Mouse (Mus musculus): ENCODE data around the gene Pdgfb. TPM values are rescaled to one million over a fixed set of nuclear protein-coding genes. Genes with fewer than 3 reads are reported as not detected.

Gene Pdgfb
- total and polyA plus RNA-seq, 3 experiments: not detected

DNA sequence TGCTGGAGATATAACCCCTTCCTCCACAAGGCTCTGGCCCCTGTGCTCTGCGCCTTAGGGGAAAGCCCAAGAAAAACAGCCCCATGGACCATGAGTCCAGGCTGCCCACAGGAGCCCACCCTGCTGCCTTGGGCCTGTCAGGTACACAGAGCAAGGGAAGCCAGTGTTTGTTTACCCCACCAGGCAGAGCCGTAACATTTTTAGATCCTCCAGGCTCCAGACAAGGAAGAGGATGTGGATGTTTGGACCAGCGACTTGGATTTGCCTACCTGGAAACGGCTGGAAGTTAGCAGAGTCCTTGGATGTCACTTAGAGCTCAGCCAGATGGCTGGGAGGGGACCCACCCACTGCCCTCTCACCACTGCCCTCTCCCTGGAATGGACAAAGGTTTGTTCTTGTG is 4.8 kb upstream of the Pdgfb start:
- no peak for DNase-seq (ENCODE audit: extremely low read depth)
- in situ Hi-C loops (cut with MboI; ENCODE audit: low pct_ligation_motif_present, low pct_unique_long_range_greater_than_20kb, low sequenced_read_pairs): loop anchor here (5.0 kb wide), 1 partner anchor 43 kb away; no protein-coding TSS in a partner anchor
- no peak overlapping the region for H3K4me3 ChIP-seq (replicated peaks in 1 of 3; ENCODE audit: low read depth in 2 of 3, low read length in 2 of 3, poor library complexity in 1 of 3)
- H3K79me2 ChIP-seq (replicated peaks; ENCODE audit: control insufficient read depth, extremely low read depth, insufficient read depth, poor library complexity, severe bottlenecking): no peaks in the 10 kb centered on the region
- no peak overlapping the region for H3K4me2 ChIP-seq (ENCODE audit: insufficient read depth, low read depth, poor library complexity, severe bottlenecking)
- no peaks in the 10 kb centered on the region for H3K9me3 ChIP-seq (replicated peaks; ENCODE audit: low read length)
- no peak overlapping the region for H3K9ac ChIP-seq (ENCODE audit: insufficient read depth, low read depth)
- H3K27me3 ChIP-seq (replicated peaks): peaks cover 26% of the 10 kb centered on the region
- dilution Hi-C loops (cut with MboI; ENCODE audit: extremely low pct_ligation_motif_present, extremely low pct_unique_long_range_greater_than_20kb, low sequenced_read_pairs): no loop called here
- peaks cover 6 to 9% of the 10 kb centered on the region in 2 experiments for H3K4me1 ChIP-seq (ENCODE audit: control insufficient read depth in 1 of 2, insufficient read depth in 2 of 2)
- no peaks in the 10 kb centered on the region for H3K36me3 ChIP-seq (replicated peaks in 1 of 2; ENCODE audit: control insufficient read depth in 1 of 2, insufficient read depth in 1 of 2, low read length in 1 of 2)
- TF ChIP-seq TCF12 (IDR thresholded peaks at IDR 0.05; ENCODE audit: low read depth, low read length): no peak
- no peak for TF ChIP-seq RAD21 (IDR thresholded peaks at IDR 0.05; ENCODE audit: low read depth, low read length)
- no peak for TF ChIP-seq RCOR1 (conservative IDR thresholded peaks at IDR 0.05; ENCODE audit: low read depth, low read length)
- H3K27ac ChIP-seq (ENCODE audit: insufficient read depth, low read depth): no peak overlapping the region

DNA sequence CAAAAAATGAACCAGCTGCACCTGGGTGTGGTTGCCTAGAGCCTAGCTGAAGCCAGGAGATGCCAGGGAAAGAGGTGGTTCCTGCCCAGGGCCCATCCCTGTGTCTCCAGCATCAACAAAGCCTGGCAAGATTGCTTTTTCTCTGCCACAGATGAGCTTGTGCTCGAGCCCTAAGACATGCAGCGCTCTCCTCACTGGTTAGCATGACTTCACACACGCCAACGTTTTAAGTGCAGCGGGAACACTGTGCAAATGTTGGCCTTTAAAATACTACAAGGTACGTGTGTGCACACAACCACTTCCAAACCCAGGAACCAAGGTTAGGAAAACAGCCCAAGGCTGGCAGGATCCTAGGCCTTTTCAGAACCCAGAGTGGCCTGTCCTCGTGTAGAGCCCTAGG is 4.4 kb upstream of the Pdgfb start:
- H3K9ac ChIP-seq (ENCODE audit: insufficient read depth, low read depth): no peak overlapping the region
- no peak overlapping the region for H3K27ac ChIP-seq (ENCODE audit: insufficient read depth, low read depth)
- TF ChIP-seq SIN3A (IDR thresholded peaks at IDR 0.05; ENCODE audit: low read length): no peak
- TF ChIP-seq MAZ (IDR thresholded peaks at IDR 0.05; ENCODE audit: low read depth, low read length): no peak
- no peak for TF ChIP-seq NRF1 (IDR thresholded peaks at IDR 0.05; ENCODE audit: low read depth, low read length)
- TF ChIP-seq CHD2 (IDR thresholded peaks at IDR 0.05; ENCODE audit: low read length): no peak
- TF ChIP-seq NELFE (IDR thresholded peaks at IDR 0.05; ENCODE audit: low read depth, low read length): no peak
- TF ChIP-seq USF2 (conservative IDR thresholded peaks at IDR 0.05; ENCODE audit: low read depth, low read length): no peak
- TF ChIP-seq ZKSCAN1 (IDR thresholded peaks at IDR 0.05; ENCODE audit: borderline replicate concordance, low read depth, low read length): no peak
- TF ChIP-seq MEF2A (IDR thresholded peaks at IDR 0.05; ENCODE audit: borderline replicate concordance, low read depth, low read length): no peak
- TF ChIP-seq MYC (IDR thresholded peaks at IDR 0.05; ENCODE audit: low read depth, low read length): no peak
- no peak for TF ChIP-seq ZMIZ1 (IDR thresholded peaks at IDR 0.05; ENCODE audit: low read depth, low read length)
- TF ChIP-seq PAX5 (IDR thresholded peaks at IDR 0.05; ENCODE audit: low read length): no peak
- TF ChIP-seq ETS1 (conservative IDR thresholded peaks at IDR 0.05; ENCODE audit: low read depth, low read length): no peak
- no peak for TF ChIP-seq CHD1 (IDR thresholded peaks at IDR 0.05; ENCODE audit: low read depth, low read length)
- TF ChIP-seq RAD21 (IDR thresholded peaks at IDR 0.05; ENCODE audit: low read depth, low read length): no peak
- TF ChIP-seq IRF4 (IDR thresholded peaks at IDR 0.05; ENCODE audit: low read depth, low read length): no peak
- no peak for TF ChIP-seq RCOR1 (conservative IDR thresholded peaks at IDR 0.05; ENCODE audit: low read depth, low read length)
- TF ChIP-seq POLR2AphosphoS2 (IDR thresholded peaks at IDR 0.05; ENCODE audit: low read depth, low read length): no peak
- peaks cover under 1% of the 10 kb centered on the region for H3K9me3 ChIP-seq (replicated peaks; ENCODE audit: low read length)
- H3K36me3 ChIP-seq (replicated peaks in 1 of 2; ENCODE audit: control insufficient read depth in 1 of 2, insufficient read depth in 1 of 2, low read length in 1 of 2): no peaks in the 10 kb centered on the region
- in situ Hi-C loops (cut with MboI; ENCODE audit: low pct_ligation_motif_present, low pct_unique_long_range_greater_than_20kb, low sequenced_read_pairs): no loop called here
- peaks cover 26% of the 10 kb centered on the region for H3K27me3 ChIP-seq (replicated peaks)
- H3K4me1 ChIP-seq (ENCODE audit: control insufficient read depth in 1 of 2, insufficient read depth in 2 of 2): peaks cover 1 to 5% of the 10 kb centered on the region in 2 experiments
- H3K79me2 ChIP-seq (replicated peaks; ENCODE audit: control insufficient read depth, extremely low read depth, insufficient read depth, poor library complexity, severe bottlenecking): no peaks in the 10 kb centered on the region
- H3K4me2 ChIP-seq (ENCODE audit: insufficient read depth, low read depth, poor library complexity, severe bottlenecking): no peak overlapping the region
- DNase-seq (ENCODE audit: extremely low read depth): no peak
- H3K4me3 ChIP-seq (replicated peaks in 1 of 3; ENCODE audit: low read depth in 2 of 3, low read length in 2 of 3, poor library complexity in 1 of 3): no peak overlapping the region
- dilution Hi-C loops (cut with MboI; ENCODE audit: extremely low pct_ligation_motif_present, extremely low pct_unique_long_range_greater_than_20kb, low sequenced_read_pairs): no loop called here
